Mouse (Mus musculus) adrenal gland, postnatal 14 days (tissue): Measurements from ENCODE around the gene Zfp292. TPM values are rescaled to one million over a fixed set of nuclear protein-coding genes. Genes with fewer than 3 reads are reported as not detected.
"Not testable (repeated sequence)": the region's sequence is repeated elsewhere in the genome, so short reads cannot be mapped to it uniquely, and the experiment has no call there.

ENCODE experiments used
- DNase-seq: peaks from one replicate; pipeline ENCODE4 v3.0.0; 2021; ENCODE audit warnings: mixed read lengths
- long read RNA-seq, 2 experiments: library from polyadenylated mRNA; stranded (forward); transcript quantifications; one replicate each; pipeline ENCODE4 v2.0.0; 2021
- total RNA-seq: library from RNA; stranded (reverse); gene quantifications from 2 replicates; pipeline ENCODE4 v1.2.3, GENCODE M21; 2021

The Zfp292 gene
- 18.7 and 21.9 TPM in 2 replicates for total RNA-seq
- long read RNA-seq, experiment 1, partial matches to known transcripts, result 0 of 1 reads
- long read RNA-seq, experiment 1, other reads (novel, unspliced or antisense), result 1 of 1 reads
- long read RNA-seq, experiment 2, partial matches to known transcripts, result 0 of 1 reads
- long read RNA-seq, experiment 2, other reads (novel, unspliced or antisense), result 1 of 1 reads

GRCm38 (mm10) chr4:34882818-34883217 is at the start of gene Zfp292:
Gene Zfp292 (minus strand): TSS chr4:34882960.
- peak; percentile 97 for DNase-seq

- DNase-seq, result not testable (repeated sequence)
These were observed 45.6 kb upstream of the Zfp292 start for GRCm38 (mm10) chr4:34928386-34928785.

GRCm38 (mm10) chr4:34922177-34922870 is 39.6 kb upstream of the Zfp292 start:
- peak; percentile 67 for DNase-seq

GRCm38 (mm10) chr4:34917400-34917799 is 34.6 kb upstream of the Zfp292 start:
- DNase-seq, result peak; percentile 17

GRCm38 (mm10) chr4:34912171-34912570 is 29.4 kb upstream of the Zfp292 start:
- DNase-seq, result no peak

- DNase-seq, result no peak
These were observed 28.6 kb upstream of the Zfp292 start for GRCm38 (mm10) chr4:34911401-34911800.

GRCm38 (mm10) chr4:34908127-34908526 is 25.4 kb upstream of the Zfp292 start:
- peak; percentile 22 for DNase-seq

- no peak for DNase-seq
These were observed 24.3 kb upstream of the Zfp292 start for GRCm38 (mm10) chr4:34907026-34907425.

GRCm38 (mm10) chr4:34906151-34906550 is 23.4 kb upstream of the Zfp292 start:
- DNase-seq, result no peak

GRCm38 (mm10) chr4:34905396-34905795 is 22.6 kb upstream of the Zfp292 start:
- peak; percentile 19 for DNase-seq

- DNase-seq, result not testable (repeated sequence)
These were observed 18.8 kb upstream of the Zfp292 start for GRCm38 (mm10) chr4:34901582-34901981.

GRCm38 (mm10) chr4:34901166-34901565 is 18.4 kb upstream of the Zfp292 start:
- no peak for DNase-seq

- DNase-seq, result no peak
These were observed 17.4 kb upstream of the Zfp292 start for GRCm38 (mm10) chr4:34900155-34900554.

GRCm38 (mm10) chr4:34899322-34899721 is 16.6 kb upstream of the Zfp292 start:
- no peak for DNase-seq

- DNase-seq, result no peak
These were observed 15.7 kb upstream of the Zfp292 start for GRCm38 (mm10) chr4:34898497-34898896.

GRCm38 (mm10) chr4:34893479-34893878 is 10.7 kb upstream of the Zfp292 start, which contains the start of gene Cga:
Gene Cga (plus strand): TSS chr4:34893779.
- no peak for DNase-seq

GRCm38 (mm10) chr4:34889812-34890185 is 7.0 kb upstream of the Zfp292 start:
- DNase-seq, result no peak

GRCm38 (mm10) chr4:34889101-34889811 is 6.5 kb upstream of the Zfp292 start:
- no peak for DNase-seq

GRCm38 (mm10) chr4:34887295-34887694 is 4.5 kb upstream of the Zfp292 start:
- no peak for DNase-seq

- peak; percentile 89 for DNase-seq
These were observed 3.8 kb upstream of the Zfp292 start for GRCm38 (mm10) chr4:34886490-34887111.

- DNase-seq, result no peak
These were observed 3.0 kb upstream of the Zfp292 start for GRCm38 (mm10) chr4:34885631-34886351.

GRCm38 (mm10) chr4:34883366-34884029 is 738 bp upstream of the Zfp292 start:
- DNase-seq, result no peak
